Mouse (Mus musculus) midbrain, embryonic 14.5 days (tissue): ENCODE data around the gene Cxcl16. TPM values are rescaled to one million over a fixed set of nuclear protein-coding genes. Genes with fewer than 3 reads are reported as not detected.

Experiments used
- ATAC-seq: fragments of 200-750 bp; cut with Nextera tagmentation; 2 replicates; pipeline ENCODE4 v1.8.0; 2017; ENCODE audit warnings: moderate number of reproducible peaks, moderate library complexity; ENCODE audit not compliant: low FRiP score, low TSS enrichment
- DNase-seq: peaks from one replicate; pipeline ENCODE4 v3.0.0-alpha.2; 2015
- H3K27ac ChIP-seq: fragments of 300-500 bp; sonication (generic); replicated peaks from 2 replicates; pipeline ENCODE4 v1.5.1; 2014; ENCODE audit warnings: mild to moderate bottlenecking, low read depth, low read length, moderate library complexity
- H3K27me3 ChIP-seq: fragments of 300-500 bp; sonication (generic); 2 replicates; pipeline ENCODE4 v1.6.1; 2014; ENCODE audit warnings: low read length, control low read depth, mixed read lengths; ENCODE audit not compliant: control insufficient read depth, insufficient read depth
- H3K36me3 ChIP-seq: fragments of 300-500 bp; sonication (generic); 2 replicates; pipeline ENCODE4 v1.6.1; 2014; ENCODE audit warnings: low read length, control low read depth; ENCODE audit not compliant: control insufficient read depth, insufficient read depth
- H3K4me1 ChIP-seq: fragments of 300-500 bp; sonication (generic); 2 replicates; pipeline ENCODE4 v1.6.1; 2014; ENCODE audit warnings: mild to moderate bottlenecking, antibody characterized with exemption, low read length, control low read depth; ENCODE audit not compliant: control insufficient read depth, insufficient read depth
- H3K4me2 ChIP-seq: fragments of 300-500 bp; sonication (generic); 2 replicates; pipeline ENCODE4 v1.6.1; 2014; ENCODE audit warnings: mild to moderate bottlenecking, low read length, moderate library complexity
- H3K4me3 ChIP-seq: fragments of 300-500 bp; sonication (generic); replicated peaks from 2 replicates; pipeline ENCODE4 v1.5.1; 2014; ENCODE audit warnings: low read depth, low read length
- H3K9ac ChIP-seq: fragments of 300-500 bp; sonication (generic); replicated peaks from 2 replicates; pipeline ENCODE4 v1.6.1; 2014; ENCODE audit warnings: mild to moderate bottlenecking, low read length, moderate library complexity
- H3K9me3 ChIP-seq: fragments of 300-500 bp; sonication (generic); 2 replicates; pipeline ENCODE4 v1.6.1; 2016; ENCODE audit warnings: low read length, control low read depth, mixed read lengths; ENCODE audit not compliant: control insufficient read depth
- WGBS: fragments of 180-500 bp; shearing (Covaris S2); extraction: QIAGEN DNeasy Blood & Tissue Kit; methylation state at CpG from one replicate; pipeline ENCODE4 v1.1.7; 2014; 5-methylcytosine and 5-hydroxymethylcytosine counted together
- polyA plus RNA-seq: library from polyadenylated mRNA; unstranded; fragments of >200 nt; fragmentation: Nextera tagmentation; extraction: Ambion mirVana; gene quantifications from 2 replicates; pipeline ENCODE4 v1.2.1, GENCODE M21; 2014

The Cxcl16 gene
- polyA plus RNA-seq, 1 experiment from 2014 or later = 2.1 TPM

DNA sequence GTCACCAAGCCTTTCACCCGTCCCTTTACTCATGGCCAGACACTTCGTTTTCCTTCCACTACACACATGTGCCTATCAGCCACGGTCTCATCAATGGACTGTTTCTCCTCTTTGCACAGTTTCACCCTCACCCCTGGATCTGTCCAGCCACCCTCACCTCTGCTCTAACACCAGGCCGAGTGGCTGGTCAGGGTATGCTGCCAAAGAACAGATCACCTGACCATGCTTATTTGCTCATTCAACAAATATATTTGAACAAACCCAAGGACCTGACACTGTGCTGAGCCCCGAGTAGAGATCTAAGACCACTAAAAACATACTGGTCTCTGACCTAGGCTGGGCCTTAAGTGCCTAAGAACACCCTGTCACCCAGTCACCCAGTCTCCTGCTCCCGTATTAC, 15.1 kb downstream of the Cxcl16 start:
- Histone ChIP-seq H3K27me3 (no peaks in the 10 kb centered on the region), H3K9me3 (no peaks in the 10 kb centered on the region), H3K4me3 (no peak overlapping the region), H3K9ac (no peak overlapping the region), H3K36me3 (peaks cover 19% of the 10 kb centered on the region), H3K4me2 (no peak overlapping the region), H3K27ac (no peak overlapping the region), H3K4me1 (no peaks in the 10 kb centered on the region)
- DNase-seq = no peak
- WGBS = 82% methylated on average over 6 of the region's 6 CpGs
- no peak for ATAC-seq

- Histone ChIP-seq H3K4me3 (no peak overlapping the region), H3K27ac (no peak overlapping the region), H3K9me3 (no peaks in the 10 kb centered on the region), H3K9ac (no peak overlapping the region), H3K4me1 (no peaks in the 10 kb centered on the region), H3K27me3 (no peaks in the 10 kb centered on the region), H3K4me2 (no peak overlapping the region), H3K36me3 (peaks cover 26% of the 10 kb centered on the region)
- DNase-seq (no peak), ATAC-seq (no peak)
- WGBS = 87% methylated on average over 3 of the region's 3 CpGs
Observed at GRCm38 (mm10) chr11:70443964-70444363, 15.8 kb downstream of the Cxcl16 start.

DNA sequence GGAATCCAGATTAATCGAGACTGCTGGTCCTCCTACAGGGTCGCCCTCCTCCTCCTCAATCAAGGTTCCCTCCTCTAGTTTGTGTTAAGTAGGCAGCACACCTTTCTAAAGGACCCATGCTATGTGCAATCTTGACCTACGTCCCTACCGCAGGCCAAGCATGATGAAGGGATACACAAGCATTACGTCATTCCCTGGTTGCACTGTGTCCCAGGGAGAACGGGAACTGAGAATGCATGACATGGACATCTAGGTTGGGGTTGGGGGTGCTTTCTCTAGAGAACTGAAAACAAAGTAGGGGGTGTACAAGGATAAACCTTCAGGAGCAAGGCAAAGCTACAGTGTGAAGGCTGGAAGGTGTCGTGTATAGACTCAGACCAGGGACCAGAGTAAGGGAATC, 17.9 kb downstream of the Cxcl16 start:
- Histone ChIP-seq H3K9ac (no peak overlapping the region), H3K4me1 (no peaks in the 10 kb centered on the region), H3K36me3 (peaks cover 47% of the 10 kb centered on the region), H3K27me3 (no peaks in the 10 kb centered on the region), H3K27ac (no peak overlapping the region), H3K4me2 (no peak overlapping the region), H3K4me3 (no peak overlapping the region), H3K9me3 (no peaks in the 10 kb centered on the region)
- DNase-seq (no peak), ATAC-seq (no peak)
- 93% methylated on average over 7 of the region's 7 CpGs for WGBS

- no peaks in the 10 kb centered on the region for H3K27me3 ChIP-seq
- no peak overlapping the region for H3K4me3 ChIP-seq
Observed at GRCm38 (mm10) chr11:70440637-70441036, 19.1 kb downstream of the Cxcl16 start.

DNA sequence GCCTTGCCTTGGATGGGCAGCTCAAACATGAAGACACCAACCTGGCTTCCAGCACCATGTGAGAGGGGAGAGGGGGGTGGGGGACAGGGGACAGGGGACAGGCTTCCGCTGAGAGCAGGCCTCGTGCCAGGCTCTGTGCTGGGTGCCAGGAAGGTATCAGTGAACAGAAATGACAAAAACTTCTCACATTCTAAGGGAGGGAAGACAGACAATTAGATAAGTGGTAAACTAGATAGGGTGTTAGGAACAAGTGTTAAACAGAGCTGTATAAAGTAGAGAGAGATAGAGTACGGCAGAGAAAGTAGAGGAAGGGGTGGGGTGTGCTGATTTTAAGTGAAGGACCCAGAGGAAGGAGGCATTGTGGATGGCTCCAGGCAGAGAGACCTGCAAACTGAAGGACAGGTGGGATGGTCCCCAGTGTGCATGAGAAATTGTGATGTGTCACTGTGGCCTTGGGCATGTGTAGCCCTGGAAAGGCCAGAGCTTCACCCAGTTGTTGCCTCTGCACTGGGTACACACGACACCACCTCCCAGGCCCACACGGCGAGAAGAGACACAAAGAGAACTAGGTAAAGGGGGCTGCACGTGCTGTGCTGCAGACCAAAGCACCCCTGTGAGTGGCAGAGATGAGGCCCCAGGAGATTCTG, 20.9 kb downstream of the Cxcl16 start:
- Histone ChIP-seq H3K4me1 (peaks cover 10% of the 10 kb centered on the region), H3K27me3 (no peaks in the 10 kb centered on the region), H3K9me3 (no peaks in the 10 kb centered on the region), H3K9ac (no peak overlapping the region), H3K27ac (no peak overlapping the region), H3K4me2 (no peak overlapping the region), H3K36me3 (peaks cover 62% of the 10 kb centered on the region), H3K4me3 (no peak overlapping the region)
- DNase-seq = no peak
- no peak for ATAC-seq
- whole genome bisulfite sequencing = 91% methylated on average over 7 of the region's 7 CpGs

More at GRCm38 (mm10) chr11:70440637-70441036, 19.1 kb downstream of the Cxcl16 start:
- DNase-seq (no peak), ATAC-seq (no peak)
- Histone ChIP-seq H3K27ac (no peak overlapping the region), H3K9me3 (no peaks in the 10 kb centered on the region), H3K9ac (no peak overlapping the region), H3K4me2 (no peak overlapping the region), H3K4me1 (no peaks in the 10 kb centered on the region), H3K36me3 (peaks cover 59% of the 10 kb centered on the region)
- WGBS = 96% methylated on average over 4 of the region's 4 CpGs

DNA sequence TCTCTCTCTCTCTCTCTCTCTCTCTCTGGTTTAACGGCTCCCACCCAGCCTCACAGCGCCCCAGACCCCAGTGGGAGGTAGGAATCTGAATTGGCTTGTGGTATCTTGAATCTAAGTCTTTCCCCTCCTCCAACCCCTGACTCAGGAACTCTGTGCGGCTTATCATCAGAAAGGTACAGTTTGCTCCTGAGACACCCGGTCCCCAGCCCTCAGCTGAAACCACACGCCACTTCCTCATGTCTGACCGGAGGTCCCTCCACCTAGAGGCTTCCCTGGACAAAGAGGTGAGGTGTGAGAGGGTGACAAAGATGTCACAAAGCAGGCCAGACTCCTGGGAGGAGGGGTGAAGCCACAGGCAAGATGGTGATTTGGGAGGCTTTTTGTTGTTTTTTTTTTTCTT, 22.4 kb downstream of the Cxcl16 start:
- H3K9ac ChIP-seq = no peak overlapping the region
- no peaks in the 10 kb centered on the region for H3K27me3 ChIP-seq
- no peak for ATAC-seq
- WGBS = 84% methylated on average over 6 of the region's 6 CpGs
- H3K9me3 ChIP-seq = no peaks in the 10 kb centered on the region
- no peak overlapping the region for H3K27ac ChIP-seq
- no peak overlapping the region for H3K4me2 ChIP-seq
- DNase-seq = no peak
- peaks cover 18% of the 10 kb centered on the region for H3K4me1 ChIP-seq
- peaks cover 62% of the 10 kb centered on the region for H3K36me3 ChIP-seq
- no peak overlapping the region for H3K4me3 ChIP-seq

DNA sequence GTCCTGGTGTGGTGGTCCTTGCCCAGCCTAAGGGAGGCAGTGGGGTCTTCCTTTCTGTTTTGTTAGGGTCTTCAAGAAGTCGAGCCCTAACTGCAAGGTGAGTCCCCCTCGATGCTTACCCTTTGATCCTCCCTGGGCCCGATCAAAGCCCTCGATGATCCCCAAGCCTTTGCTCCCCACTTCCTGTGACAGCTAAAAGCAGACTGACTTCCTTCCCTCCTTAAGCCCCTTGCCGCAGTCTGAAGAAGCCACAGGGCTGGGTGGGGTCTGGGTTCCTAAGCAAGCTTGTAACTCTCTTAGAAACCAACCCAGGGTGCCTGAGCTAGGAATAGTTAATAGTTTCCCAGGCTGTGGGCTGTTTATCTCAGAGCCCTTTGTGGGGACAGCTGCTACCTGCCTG, 24.3 kb downstream of the Cxcl16 start:
- no peak for ATAC-seq
- 0 out of 2 replicates have a peak overlapping the region, but pooled peaks have one; percentile 6 for H3K9ac ChIP-seq
- WGBS = 91% methylated on average over 5 of the region's 5 CpGs
- H3K27me3 ChIP-seq = no peaks in the 10 kb centered on the region
- H3K4me2 ChIP-seq = no peak overlapping the region
- H3K4me3 ChIP-seq = no peak overlapping the region
- no peaks in the 10 kb centered on the region for H3K9me3 ChIP-seq
- H3K27ac ChIP-seq = no peak overlapping the region
- peaks cover 18% of the 10 kb centered on the region for H3K4me1 ChIP-seq
- DNase-seq = no peak
- H3K36me3 ChIP-seq = peaks cover 52% of the 10 kb centered on the region

GRCm38 (mm10) chr11:70433951-70434350, 25.8 kb downstream of the Cxcl16 start:
- Histone ChIP-seq H3K4me1 (peaks cover 18% of the 10 kb centered on the region), H3K9me3 (no peaks in the 10 kb centered on the region), H3K27ac (no peak overlapping the region), H3K36me3 (peaks cover 36% of the 10 kb centered on the region), H3K4me3 (peak overlapping the region; percentile 84), H3K27me3 (no peaks in the 10 kb centered on the region), H3K9ac (peak overlapping the region; percentile 91; the same call in 1 of the 2 replicates), H3K4me2 (peak overlapping the region; percentile 62)
- ATAC-seq (no peak), DNase-seq (no peak)
- 75% methylated on average over 3 of the region's 3 CpGs for WGBS

- 0 out of 2 replicates have a peak overlapping the region, but pooled peaks have one; percentile 83 for H3K27ac ChIP-seq
Observed at GRCm38 (mm10) chr11:70433569-70433943, 26.2 kb downstream of the Cxcl16 start.

More at GRCm38 (mm10) chr11:70433569-70433943, 26.2 kb downstream of the Cxcl16 start:
- Histone ChIP-seq H3K36me3 (peaks cover 33% of the 10 kb centered on the region), H3K27me3 (no peaks in the 10 kb centered on the region), H3K4me3 (peak overlapping the region; percentile 84), H3K9ac (peak overlapping the region; percentile 91; the same call in 1 of the 2 replicates), H3K4me1 (peaks cover 18% of the 10 kb centered on the region), H3K4me2 (peak overlapping the region; percentile 62), H3K9me3 (no peaks in the 10 kb centered on the region)
- DNase-seq = no peak
- 80% methylated on average over 1 of the region's 1 CpGs for WGBS
- no peak for ATAC-seq
